Mouse (Mus musculus) cerebellum, adult 9-10 months (tissue): ENCODE measurements at regions not wholly inside any gene's neighbourhood (a gene's known extent, or its start where the extent isn't known, plus 50 kb on each side); places are given as distances from the start of the nearest gene placed in this dataset.

Source experiments
- DNase-seq: peaks from one replicate; pipeline ENCODE4 v3.0.0; 2022

DNA sequence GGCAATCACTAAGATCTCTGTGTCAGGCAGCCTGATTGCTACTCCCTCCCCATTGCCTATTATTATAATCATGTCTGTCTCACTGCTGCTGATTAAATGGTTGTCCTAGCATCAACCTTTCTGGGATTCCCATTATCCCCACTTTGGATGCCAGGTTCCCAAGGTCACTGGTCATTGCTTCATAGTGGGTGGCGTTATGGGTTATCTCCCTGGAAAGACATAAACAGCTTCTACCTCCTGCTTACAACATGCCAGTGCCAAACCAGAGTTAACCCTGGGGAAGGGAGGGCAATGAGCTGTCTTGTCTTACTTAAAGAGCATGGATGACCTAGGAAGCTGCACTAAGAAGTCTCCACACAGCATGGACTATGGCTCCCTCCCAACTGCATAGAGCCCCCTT, 136.9 kb downstream of the Uaca start:
- DNase-seq, result no peak

- no peak for DNase-seq
Observed at GRCm38 (mm10) chr9:60936937-60937336, 142.6 kb downstream of the Uaca start.

GRCm38 (mm10) chr9:60939858-60940804, 145.8 kb downstream of the Uaca start:
- peak; percentile 25 for DNase-seq

GRCm38 (mm10) chr9:60947363-60947762, 153.0 kb downstream of the Uaca start:
- no peak for DNase-seq

DNA sequence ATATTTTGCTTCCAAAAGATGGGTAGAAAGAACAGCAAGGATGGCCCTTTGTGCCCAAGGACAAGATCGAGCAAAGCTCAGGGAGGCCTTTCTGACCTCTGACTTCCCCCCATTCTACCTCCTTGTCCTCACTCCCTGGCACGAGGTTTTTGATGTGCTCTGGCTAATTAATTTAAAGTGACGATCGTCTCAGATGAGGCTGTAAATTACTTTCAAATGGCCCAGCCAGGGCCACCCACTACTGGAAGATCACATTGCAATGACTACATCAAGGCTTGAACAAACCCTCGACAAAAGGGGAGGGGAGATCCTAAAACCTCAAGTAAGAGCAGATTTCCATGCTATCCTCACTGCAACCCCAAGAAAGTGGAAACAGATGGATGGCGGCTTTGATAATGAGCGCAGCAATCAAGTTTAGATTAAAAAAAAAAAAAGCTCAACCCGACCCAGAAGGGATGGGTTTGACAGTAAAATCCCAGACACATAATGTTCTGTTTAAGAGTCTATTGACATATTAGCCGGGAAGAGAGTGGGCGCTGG, 154.3 kb downstream of the Uaca start:
- no peak for DNase-seq

DNA sequence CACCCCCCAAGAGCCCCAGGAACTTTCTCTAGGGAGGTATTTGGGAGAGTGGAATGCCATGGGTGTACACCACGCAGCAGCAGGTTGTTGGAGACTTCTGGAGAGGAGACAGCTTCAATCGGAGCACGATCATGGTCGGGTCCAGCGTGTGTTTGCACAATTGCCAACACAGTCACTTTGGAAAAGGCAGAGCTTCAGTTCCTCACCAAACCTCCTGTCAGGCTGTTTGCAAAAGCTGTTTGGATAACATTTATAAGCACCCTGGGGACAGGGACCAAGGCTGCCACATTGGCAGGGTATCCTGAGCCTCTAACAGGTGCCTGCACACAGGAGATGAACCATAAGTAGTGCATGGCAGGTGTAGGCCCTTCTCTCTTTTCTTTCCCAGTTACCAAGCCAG, 155.8 kb downstream of the Uaca start:
- DNase-seq, result peak; percentile 10

DNA sequence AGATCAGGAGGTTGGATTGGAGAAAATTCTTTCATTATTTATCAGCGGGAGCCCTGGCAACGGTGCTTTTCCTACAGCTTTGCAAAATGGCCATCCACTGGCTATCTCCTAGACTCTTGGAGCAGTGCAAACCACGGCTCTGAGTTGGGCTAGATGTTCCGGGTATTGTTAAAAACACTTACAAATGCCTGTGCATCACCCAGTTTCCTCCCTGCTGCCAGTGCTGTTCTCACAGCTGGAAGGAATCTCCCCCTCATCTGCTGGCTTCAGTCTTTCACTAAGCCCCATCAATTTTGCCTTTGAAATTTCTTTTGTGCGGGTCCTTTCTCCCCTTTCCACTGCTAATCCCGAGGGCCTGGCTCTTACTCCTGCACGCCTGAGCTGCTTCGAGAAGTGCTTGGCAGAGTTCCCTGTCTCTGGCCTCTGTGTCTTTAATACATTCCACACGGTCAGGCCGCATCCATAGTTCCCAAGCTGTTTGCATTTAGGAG, 156.8 kb downstream of the Uaca start:
- peak; percentile 53 for DNase-seq

DNA sequence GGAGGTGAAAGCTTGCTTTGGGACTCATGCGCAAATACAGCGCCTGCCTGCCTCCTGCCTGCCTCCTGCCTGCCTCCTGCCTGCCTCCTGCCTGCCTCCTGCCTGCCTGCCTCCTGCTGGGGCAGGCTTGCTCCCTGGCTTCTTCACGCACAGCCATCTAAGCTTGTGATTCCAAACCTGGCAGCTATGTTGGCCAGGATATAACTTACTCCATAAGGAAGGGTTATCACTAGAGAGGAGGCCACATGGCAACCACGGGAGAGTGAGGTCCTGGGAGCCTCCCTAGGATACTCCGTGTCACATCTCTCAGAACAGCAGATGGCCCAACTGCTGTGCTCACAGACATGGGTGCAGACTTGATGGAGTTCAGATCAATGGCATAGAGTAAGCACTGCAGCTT, 163.1 kb downstream of the Uaca start:
- no peak for DNase-seq

DNA sequence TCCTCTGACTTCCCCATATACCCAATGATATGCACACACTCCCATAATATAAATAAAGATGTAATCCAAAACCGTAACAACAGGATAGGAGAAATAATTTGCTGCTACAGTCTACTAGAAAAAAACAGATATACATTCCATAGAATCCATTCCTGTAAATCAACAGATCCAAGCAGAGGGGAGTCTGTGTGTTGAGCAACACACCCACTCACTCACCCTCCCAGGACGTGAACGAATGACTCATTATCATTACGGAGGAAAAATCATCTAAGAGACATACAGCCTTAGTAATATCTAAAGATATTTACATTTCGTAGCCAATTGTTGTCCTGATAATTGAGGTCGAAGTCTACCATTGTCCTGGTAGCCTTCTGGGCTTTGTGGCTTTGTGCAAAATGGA, 165.2 kb downstream of the Uaca start:
- DNase-seq, result no peak

DNA sequence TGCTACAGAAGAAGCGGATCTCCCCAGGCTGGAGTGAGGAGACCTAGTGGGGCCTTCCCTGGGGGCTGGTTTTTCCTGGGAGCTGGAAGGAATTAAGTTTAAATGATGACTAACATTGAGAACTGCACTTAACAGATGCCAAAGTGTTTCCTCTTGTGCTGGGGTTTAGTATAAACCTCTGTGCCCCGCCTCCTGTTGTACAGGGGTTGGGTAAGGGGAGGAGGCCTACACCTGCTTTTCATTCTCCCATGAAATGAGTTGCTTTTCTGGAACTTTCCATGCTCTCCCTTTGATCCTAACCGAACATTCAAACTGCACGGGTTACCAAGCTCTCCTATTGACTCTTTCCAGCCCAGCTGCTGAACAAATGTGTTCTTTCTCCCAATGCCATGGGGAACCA, 167.7 kb downstream of the Uaca start:
- no peak for DNase-seq

GRCm38 (mm10) chr9:60965641-60966040, 171.3 kb downstream of the Uaca start:
- no peak for DNase-seq

DNA sequence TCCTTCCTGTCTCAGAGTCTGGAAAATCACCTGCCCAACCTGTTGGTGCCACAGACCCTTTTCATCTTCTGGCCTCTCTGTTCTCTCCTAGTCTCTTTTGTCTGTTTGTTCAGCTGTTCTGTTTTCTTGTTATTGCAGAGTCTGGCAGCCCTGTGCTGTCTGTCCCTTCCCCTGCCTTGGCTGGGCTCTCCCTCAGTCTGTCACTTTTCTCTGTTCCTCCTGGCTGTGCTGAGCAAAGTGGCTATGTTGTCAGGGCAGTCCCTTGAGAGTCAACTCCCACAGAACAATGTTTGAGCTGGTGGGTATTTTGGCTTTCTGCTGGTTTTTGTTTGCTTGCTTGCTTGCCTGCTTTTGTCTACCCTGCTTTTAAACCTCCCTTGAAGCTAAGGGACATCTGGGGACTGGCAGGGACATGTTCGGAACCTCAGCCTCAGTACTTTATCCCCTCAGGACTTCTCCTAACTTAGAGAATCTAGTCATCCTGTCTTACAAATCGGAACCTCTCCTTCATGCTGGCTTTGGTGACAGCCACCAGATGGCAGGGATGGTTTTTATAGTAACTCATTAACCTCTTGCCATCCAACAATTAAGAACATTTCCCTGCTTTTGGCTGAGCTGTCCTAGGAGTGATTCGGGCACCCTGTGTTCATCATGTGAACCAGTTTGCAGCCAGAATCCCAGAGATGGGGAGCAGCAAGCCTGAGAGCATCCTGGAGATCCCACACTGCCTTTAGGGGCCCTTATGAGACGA, 174.1 kb downstream of the Uaca start:
- peak; percentile 25 for DNase-seq

GRCm38 (mm10) chr9:60972201-60972910, 178.0 kb downstream of the Uaca start:
- no peak for DNase-seq

DNA sequence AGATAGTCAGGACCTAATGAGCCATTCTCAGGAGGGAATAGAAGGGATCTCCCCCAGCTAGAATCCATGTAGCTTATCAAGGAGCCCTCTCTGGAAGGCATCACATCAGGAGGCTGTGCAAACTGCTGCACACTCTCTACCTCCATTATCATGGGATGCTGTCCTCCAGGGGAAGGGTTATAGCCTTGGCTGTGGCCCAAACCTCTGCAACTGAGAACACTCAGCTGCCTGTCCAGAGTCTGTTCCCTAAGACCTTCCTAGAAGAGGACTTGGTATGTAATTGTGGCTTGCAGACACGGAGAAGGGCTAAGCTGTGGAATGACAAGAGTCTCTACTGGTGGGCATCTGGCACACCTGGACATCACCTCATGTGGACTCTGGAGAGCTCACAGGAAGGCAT, 180.2 kb downstream of the Uaca start:
- DNase-seq, result no peak

- DNase-seq, result no peak
Observed at GRCm38 (mm10) chr9:60982383-60983085, 188.2 kb downstream of the Uaca start.

- DNase-seq, result no peak
Observed at GRCm38 (mm10) chr9:60983246-60983645, 188.9 kb downstream of the Uaca start.

DNA sequence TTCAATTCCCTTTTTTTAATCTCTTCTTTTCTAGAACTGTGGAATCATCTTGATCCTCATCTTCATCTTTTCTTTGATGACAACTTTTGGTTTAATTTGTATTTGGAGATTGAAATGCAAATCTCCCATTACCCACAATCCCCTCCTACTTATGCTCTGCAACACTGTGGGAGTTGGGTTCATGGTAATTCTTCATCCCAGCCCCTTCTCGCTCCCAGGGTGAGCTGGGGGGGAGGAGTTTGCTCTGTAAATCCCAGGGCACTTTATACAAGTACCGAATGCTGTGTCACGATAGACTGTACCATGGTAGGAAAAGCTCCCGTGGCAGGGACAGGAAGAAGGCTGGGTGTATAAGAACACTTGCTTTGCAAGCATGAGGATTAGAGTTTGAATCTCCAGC, 193.8 kb downstream of the Uaca start:
- DNase-seq, result no peak

- no peak for DNase-seq
Observed at GRCm38 (mm10) chr9:60989670-60990391, 195.5 kb downstream of the Uaca start.

- no peak for DNase-seq
Observed at GRCm38 (mm10) chr9:60991509-60991908, 197.2 kb downstream of the Uaca start.

DNA sequence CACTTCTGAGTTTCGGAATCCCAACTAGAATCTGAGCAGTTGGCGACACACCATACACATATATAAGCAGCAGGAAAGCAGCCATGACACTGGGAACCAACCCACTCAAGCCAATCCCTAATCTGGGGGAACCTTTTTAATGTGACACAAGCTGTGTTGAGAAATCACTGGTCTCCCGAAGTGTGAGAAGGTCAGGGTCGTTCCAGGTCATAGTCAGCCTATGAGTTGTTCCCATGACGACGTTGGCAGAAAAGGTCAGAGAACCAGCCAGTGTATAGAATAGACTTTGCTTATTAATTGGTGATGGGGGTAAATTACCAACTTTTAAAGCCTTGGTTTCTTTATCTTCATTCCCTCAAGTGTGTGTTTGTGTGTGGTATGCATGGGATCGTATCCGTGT, 199.3 kb downstream of the Uaca start:
- no peak for DNase-seq

DNA sequence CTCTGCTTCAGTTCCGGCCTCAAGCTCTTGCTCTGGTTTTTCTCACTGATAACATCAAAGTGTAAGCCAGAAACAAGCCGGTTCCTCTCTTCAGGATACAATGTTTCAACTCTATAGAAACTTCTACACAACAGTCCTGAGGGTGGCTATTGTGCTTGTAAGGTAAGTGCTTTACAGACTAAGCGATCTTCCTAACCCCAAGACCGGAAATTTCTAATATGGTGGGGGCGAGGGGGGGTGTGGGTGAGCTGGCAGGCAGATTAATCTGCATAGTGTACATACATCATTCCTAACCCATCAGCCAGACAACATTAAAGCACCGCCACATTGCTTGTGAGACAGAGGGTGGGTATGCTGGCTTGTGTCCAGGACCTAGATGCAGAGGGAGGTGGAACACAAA, 200.8 kb downstream of the Uaca start:
- no peak for DNase-seq
